Mouse (Mus musculus) bone marrow, adult 2 months (tissue): Measurements from ENCODE around the gene Prkar2b. TPM values are rescaled to one million over a fixed set of nuclear protein-coding genes. Genes with fewer than 3 reads are reported as not detected.

Source experiments
- H3K27ac ChIP-seq: fragments of 200-500 bp; 2 replicates; pipeline ENCODE4 v1.5.1; 2012; ENCODE audit warnings: low read depth, mild to moderate bottlenecking, control low read depth, inconsistent platforms, low read length; ENCODE audit not compliant: control insufficient read depth, poor library complexity, insufficient read depth
- H3K4me1 ChIP-seq: fragments of 200-500 bp; 2 replicates; pipeline ENCODE4 v1.6.1; 2011; ENCODE audit warnings: low read length; ENCODE audit not compliant: control insufficient read depth, insufficient read depth
- H3K4me3 ChIP-seq: fragments of 200-500 bp; replicated peaks from 2 replicates; pipeline ENCODE3; 2011; ENCODE audit warnings: mild to moderate bottlenecking, low read depth, low read length, control low read depth; ENCODE audit not compliant: control insufficient read depth
- CTCF ChIP-seq: fragments of 200-500 bp; IDR thresholded peaks from 2 replicates; pipeline ENCODE4 v1.5.1; 2011; ENCODE audit warnings: low read length, control low read depth; ENCODE audit not compliant: control insufficient read depth, insufficient read depth
- POLR2A ChIP-seq: fragments of 200-500 bp; IDR thresholded peaks from 2 replicates; pipeline ENCODE4 v1.6.1; 2011; ENCODE audit warnings: low read depth, mild to moderate bottlenecking, control low read depth, low read length, borderline replicate concordance; ENCODE audit not compliant: control insufficient read depth
- WGBS: fragments of 180-500 bp; shearing (Covaris S2); methylation state at CpG from one replicate; pipeline ENCODE4 v1.1.7; 2018; 5-methylcytosine and 5-hydroxymethylcytosine counted together
- polyA plus RNA-seq: library from polyadenylated mRNA; stranded (reverse); fragments of >200 nt; gene quantifications from 2 replicates; pipeline ENCODE4 v1.2.4, GENCODE M21; 2011; ENCODE audit warnings: low replicate concordance; ENCODE audit not compliant: missing spikeins, insufficient read depth, insufficient read length

Prkar2b gene
- polyA plus RNA-seq, 1 experiment, result 124 TPM

DNA sequence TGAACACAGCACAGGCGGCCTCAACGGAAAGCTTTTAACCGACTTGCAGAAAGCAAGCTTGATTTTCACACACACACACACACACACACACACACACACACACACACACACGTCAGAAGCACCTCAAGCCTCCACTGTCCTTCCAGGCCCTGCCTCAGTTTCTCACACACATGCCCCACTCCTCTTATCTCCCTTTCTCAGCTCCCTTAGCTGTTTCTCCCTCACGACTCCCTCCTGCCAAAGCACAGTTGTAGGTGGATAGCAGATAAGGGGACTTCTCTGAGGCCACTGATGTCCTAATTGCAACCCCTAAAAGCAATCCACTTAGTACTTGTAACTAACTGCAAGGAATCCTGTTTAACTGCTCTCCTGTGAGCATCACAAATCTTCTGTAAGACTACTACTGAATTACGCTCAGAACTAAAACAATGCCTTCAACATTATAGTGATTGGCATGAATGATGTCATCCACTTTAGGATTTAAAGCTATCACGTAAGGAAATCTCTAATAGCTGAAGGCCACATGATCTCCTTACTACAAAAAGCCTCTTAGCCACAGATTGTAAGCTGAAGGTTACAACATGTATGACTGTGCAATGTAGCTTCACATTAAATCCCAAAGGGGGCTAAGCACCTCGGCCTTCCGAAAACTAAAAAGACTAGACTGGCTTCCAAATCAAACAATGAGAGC is 6.5 kb downstream of the Prkar2b start:
- no peak overlapping the region for H3K4me3 ChIP-seq
- H3K4me1 ChIP-seq, result peaks cover 3% of the 10 kb centered on the region; the same call in 1 of the 2 replicates
- 63% methylated on average over 9 of the region's 9 CpGs for WGBS
- TF ChIP-seq POLR2A (no peak), CTCF (no peak)
- H3K27ac ChIP-seq, result peak overlapping the region; percentile 73

DNA sequence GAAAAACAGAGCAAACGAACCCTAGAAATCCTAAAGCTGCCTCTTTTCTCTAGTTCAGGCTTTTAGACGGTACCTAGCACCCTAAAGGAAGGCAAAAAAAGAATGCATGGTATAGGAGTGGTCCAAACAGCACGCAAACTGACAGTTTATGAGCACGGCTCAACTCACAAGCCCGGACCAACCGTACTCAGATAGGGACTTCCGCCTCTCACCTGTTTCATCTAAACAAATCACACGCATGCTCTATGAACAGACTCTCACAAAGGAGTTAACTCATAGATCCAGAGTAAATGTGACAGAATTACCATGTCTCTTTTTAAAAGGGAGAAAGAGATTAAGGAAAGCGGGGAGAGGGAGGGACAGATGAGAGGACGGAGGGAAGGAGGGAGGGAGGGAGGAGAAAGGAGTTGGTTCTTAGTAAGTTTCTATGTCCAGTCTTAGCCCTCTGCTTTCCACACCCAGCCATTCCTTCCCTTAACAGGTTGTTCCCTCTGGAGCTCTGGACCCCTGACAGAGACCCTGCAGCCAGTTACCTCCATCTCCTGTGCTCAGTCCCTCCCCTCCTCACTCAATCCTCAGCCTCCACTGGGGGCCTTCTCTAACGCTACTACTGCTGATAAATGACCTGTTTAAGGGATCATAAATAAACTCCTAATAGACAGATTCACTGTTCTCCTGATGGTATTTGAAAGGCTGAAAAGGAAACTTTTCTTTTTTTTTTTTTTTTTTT is 7.3 kb downstream of the Prkar2b start:
- Histone ChIP-seq H3K27ac (peak overlapping the region; percentile 46; the same call in 1 of the 2 replicates), H3K4me1 (peaks cover 1% of the 10 kb centered on the region; the same call in 1 of the 2 replicates), H3K4me3 (no peak overlapping the region)
- 80% methylated on average over 11 of the region's 11 CpGs for WGBS
- TF ChIP-seq CTCF (no peak), POLR2A (no peak)

DNA sequence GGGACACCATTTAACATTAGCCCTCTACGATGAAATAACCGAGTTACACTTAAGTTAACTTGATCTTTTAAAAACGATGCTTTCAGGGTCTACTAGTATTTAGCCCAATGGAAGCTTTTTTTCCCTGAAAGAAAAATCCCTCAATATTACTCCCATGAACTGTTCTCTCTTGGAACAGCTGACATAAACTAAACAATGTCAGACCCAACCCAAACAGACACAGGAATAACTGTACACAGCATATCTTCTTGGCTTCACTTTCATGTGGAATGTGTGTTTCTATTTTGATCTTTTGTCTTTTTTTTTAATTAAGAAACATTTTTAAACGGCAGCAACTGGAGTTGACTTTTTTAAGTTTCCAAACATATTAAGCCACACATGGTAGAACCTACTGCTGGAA is 8.2 kb downstream of the Prkar2b start:
- H3K27ac ChIP-seq, result no peak overlapping the region
- TF ChIP-seq POLR2A (no peak), CTCF (no peak)
- no peak overlapping the region for H3K4me3 ChIP-seq
- 87% methylated on average over 4 of the region's 4 CpGs for WGBS
- H3K4me1 ChIP-seq, result peaks cover 1% of the 10 kb centered on the region; the same call in 1 of the 2 replicates

DNA sequence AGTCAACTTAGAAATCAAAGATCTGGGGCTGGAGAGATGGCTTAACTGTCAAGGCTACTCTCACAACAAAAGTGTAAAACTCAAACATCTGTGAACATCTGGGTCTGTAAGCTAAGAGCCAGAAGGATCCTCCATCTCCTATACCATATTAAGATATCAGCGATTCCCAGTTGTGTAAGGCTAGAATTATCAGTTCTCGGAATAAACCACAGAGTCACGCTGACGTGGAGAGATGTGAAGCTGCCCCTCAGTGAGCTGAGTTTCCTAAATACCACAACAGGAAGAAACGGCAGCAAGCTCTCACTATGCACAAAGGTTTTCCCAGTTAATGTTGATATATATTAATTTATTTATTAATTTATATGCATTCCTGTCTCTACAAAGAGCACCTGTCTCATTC is 10.9 kb downstream of the Prkar2b start:
- WGBS, result 5% methylated on average over 5 of the region's 5 CpGs
- TF ChIP-seq CTCF (no peak), POLR2A (no peak)
- Histone ChIP-seq H3K27ac (no peak overlapping the region), H3K4me1 (peaks cover 3% of the 10 kb centered on the region; the same call in 1 of the 2 replicates), H3K4me3 (no peak overlapping the region)

DNA sequence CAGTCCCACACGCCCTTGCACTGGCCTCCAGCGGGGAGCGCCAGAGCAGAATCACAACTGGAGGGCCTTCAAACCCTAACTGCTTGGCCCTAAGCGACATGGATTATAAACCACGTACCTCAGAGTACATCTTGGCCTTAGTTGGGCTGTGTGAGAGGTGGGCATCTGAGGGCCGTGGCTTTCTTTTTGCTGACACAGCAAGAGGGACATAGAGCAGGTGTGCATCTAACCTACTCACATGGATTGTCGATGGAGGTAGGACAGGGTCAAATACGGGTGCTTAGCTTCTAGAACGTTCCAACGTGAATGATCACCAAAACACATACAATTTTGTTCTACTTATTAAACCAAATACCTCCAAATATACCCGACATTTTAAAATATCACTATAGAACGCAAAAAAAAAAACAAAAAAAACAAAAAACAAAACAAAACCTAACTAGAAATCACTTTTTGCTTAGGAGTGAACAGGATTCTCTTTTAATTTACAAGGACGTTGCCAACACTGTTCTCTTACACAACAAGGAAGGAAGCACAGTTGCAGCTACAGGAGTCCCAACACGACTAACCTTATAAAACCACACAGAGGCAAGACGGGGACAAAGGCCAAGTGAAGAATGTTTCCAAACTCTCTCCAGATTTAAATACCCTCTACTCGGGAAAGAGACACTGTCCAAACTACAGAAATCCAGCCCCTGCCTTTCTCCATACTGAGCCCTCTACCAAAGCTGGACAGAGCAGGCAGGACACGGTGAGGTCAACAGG is 15.3 kb downstream of the Prkar2b start:
- 47% methylated on average over 17 of the region's 17 CpGs for WGBS
- Histone ChIP-seq H3K4me3 (no peak overlapping the region), H3K27ac (peak overlapping the region; percentile 62; the same call in 1 of the 2 replicates), H3K4me1 (peaks cover 4% of the 10 kb centered on the region; the same call in 1 of the 2 replicates)
- TF ChIP-seq CTCF (no peak), POLR2A (no peak)

DNA sequence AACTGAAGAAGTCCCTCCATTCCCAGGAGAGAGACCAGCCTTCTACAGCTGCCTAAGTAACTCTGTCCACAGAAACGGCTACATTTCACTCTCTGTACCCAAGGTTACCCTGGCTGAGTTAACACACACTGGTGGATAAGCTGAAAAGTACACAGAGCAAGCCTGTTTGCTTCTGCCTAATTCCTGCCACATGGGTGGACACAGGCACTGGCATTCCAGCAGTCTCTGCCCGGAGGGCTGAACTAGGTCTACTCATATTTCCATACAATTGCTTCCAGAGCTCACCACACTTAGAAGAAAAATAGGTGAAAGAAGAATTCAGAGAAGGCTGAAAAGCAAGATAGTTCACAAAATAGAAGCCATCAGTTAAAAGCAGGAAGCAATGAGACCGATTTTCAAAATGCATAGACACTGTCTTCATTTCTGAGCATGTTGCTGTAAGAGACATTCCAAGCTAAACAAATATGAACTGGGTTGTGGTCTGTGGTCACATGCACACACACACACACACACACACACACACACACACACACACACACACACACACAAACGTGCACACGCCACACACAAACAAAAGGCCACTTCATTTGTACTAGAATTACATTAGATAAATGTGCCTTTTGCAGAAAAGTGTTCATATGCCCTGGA is 16.5 kb downstream of the Prkar2b start:
- 38% methylated on average over 5 of the region's 5 CpGs for WGBS
- Histone ChIP-seq H3K27ac (peak overlapping the region; percentile 41; the same call in 1 of the 2 replicates), H3K4me1 (peaks cover 4% of the 10 kb centered on the region; the same call in 1 of the 2 replicates), H3K4me3 (no peak overlapping the region)
- TF ChIP-seq POLR2A, result no peak
- TF ChIP-seq CTCF, result no peak

DNA sequence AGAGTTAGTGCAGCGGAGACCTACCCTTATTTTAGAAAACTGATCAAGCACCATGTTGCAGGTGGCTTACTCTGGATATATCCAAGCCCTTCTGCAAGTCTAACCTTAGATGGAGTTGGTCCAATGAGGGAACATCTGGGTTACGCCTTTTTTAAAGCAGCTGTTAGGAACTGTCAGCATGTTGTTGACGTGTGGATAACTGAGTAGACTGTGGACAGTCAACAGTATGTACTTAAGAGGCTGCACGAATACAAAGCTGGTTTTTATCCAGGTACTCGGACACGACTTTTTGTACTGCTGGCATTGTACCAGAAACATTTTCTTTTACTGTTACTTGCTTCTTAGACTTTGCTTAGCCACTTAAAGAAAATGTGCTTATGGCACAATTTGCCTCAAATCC is 27.6 kb downstream of the Prkar2b start:
- no peak overlapping the region for H3K27ac ChIP-seq
- H3K4me1 ChIP-seq, result no peaks in the 10 kb centered on the region
- TF ChIP-seq POLR2A (no peak), CTCF (no peak)
- H3K4me3 ChIP-seq, result no peak overlapping the region
- WGBS, result 89% methylated on average over 6 of the region's 6 CpGs
